9 mouse cellular contexts compared by ENCODE assay signal in genomic region chr7:19118028-19118771, GRCm38 (mm10). TPM values are rescaled to one million over a fixed set of nuclear protein-coding genes. Genes with fewer than 3 reads are reported as not detected.
DNase-seq lines count a peak whose midpoint lies in the region; ATAC-seq and TF ChIP-seq lines count a peak whose summit lies in the region.
"Had no signal": no experiment of that assay in that cellular context is flagged by ENCODE, and none has a peak within 500 bp of the region (broad histone marks: within the 10 kb centered on the region; RNA-seq: fewer than 3 reads in every experiment).

TSS of gene Gm4969 (minus strand) at chr7:19118368.

- peaks cover 23% of the 10 kb centered on the region for H3K4me1 ChIP-seq in heart, embryonic 10.5 days
- 0 out of 2 replicates have a peak, but pooled peaks cover 4% of the 10 kb centered on the region for H3K4me1 ChIP-seq in liver, embryonic 11.5 days (replicated peaks; ENCODE audit: control insufficient read depth, insufficient read depth, low read length)
- peaks cover 7% of the 10 kb centered on the region for H3K4me1 ChIP-seq in thymus, adult 2 months (replicated peaks; ENCODE audit: control insufficient read depth, insufficient read depth, low read length)

- H3K27ac ChIP-seq in heart, embryonic 10.5 days, result peak within 1 kb of the TSS; percentile 78
- no peak within 1 kb of the TSS for H3K27ac ChIP-seq in liver, embryonic 11.5 days (ENCODE audit: low read depth, low read length)
- no peak within 1 kb of the TSS for H3K27ac ChIP-seq in thymus, adult 2 months (ENCODE audit: control insufficient read depth, insufficient read depth, low read length)

- no peaks in the 10 kb centered on the region; the same call in 1 of the 2 replicates for H3K36me3 ChIP-seq in heart, embryonic 10.5 days
- H3K36me3 ChIP-seq in liver, embryonic 11.5 days (ENCODE audit: control insufficient read depth, insufficient read depth, low read length), result no peaks in the 10 kb centered on the region
- H3K36me3 ChIP-seq in thymus, adult 2 months (ENCODE audit: control insufficient read depth, insufficient read depth, low read length), result no peaks in the 10 kb centered on the region

- peak; percentile 55 for DNase-seq in gastrocnemius, postnatal 10 days
- no peak for DNase-seq in gastrocnemius, postnatal 36 days
- peak; percentile 37 to 64 for DNase-seq in cerebellum, postnatal 36 days
- peak; percentile 88 for DNase-seq in heart, embryonic 10.5 days (ENCODE audit: low spot score)
- peak; percentile 67 for DNase-seq in kidney, adult 9 months
- peak; percentile 73 for DNase-seq in liver, embryonic 11.5 days (ENCODE audit: low spot score)
- DNase-seq in naive thymus-derived CD4-positive, alpha-beta T cell, adult 2 months (ENCODE audit: low read depth), result peak; percentile 50
- DNase-seq in thymus, adult 2 months, result peak; percentile 52

- 0 out of 2 replicates have a peak within 1 kb of the TSS, but pooled peaks have one; percentile 43 for H3K9ac ChIP-seq in liver, embryonic 11.5 days (ENCODE audit: low read depth, low read length)

- WGBS in heart, embryonic 10.5 days, result 19% methylated on average over 64 of the region's 64 CpGs
- 19% methylated on average over 64 of the region's 64 CpGs for WGBS in liver, embryonic 11.5 days
- 51% methylated on average over 64 of the region's 64 CpGs for WGBS in thymus, adult 2 months

- intact Hi-C loops in gastrocnemius, postnatal 36 days (cut with DNase I), result loop anchor here (2.0 kb wide), 1 partner anchor 23 kb away; the partner anchor contains the start of gene Six5

- TF ChIP-seq CTCF in thymus, adult 2 months (IDR thresholded peaks at IDR 0.05; ENCODE audit: borderline replicate concordance, control insufficient read depth, extremely low read depth, insufficient read depth, low read length, poor library complexity), result no peak

- H3K9me3 ChIP-seq in heart, embryonic 10.5 days, result no peaks in the 10 kb centered on the region; the same call in 1 of the 2 replicates
- H3K9me3 ChIP-seq in liver, embryonic 11.5 days (ENCODE audit: control insufficient read depth, low read length), result peaks cover 3% of the 10 kb centered on the region; the same call in 1 of the 2 replicates

- TF ChIP-seq POLR2A in thymus, adult 2 months (IDR thresholded peaks at IDR 0.05; ENCODE audit: control insufficient read depth, extremely low read depth, insufficient read depth, low read length, poor library complexity), result no peak

- H3K4me2 ChIP-seq in liver, embryonic 11.5 days, result peak within 1 kb of the TSS; percentile 50

- peak within 1 kb of the TSS; percentile 49 for H3K4me3 ChIP-seq in heart, embryonic 10.5 days
- peak within 1 kb of the TSS; percentile 21; the same call in 1 of the 2 replicates for H3K4me3 ChIP-seq in liver, embryonic 11.5 days (ENCODE audit: low read depth, low read length)
- H3K4me3 ChIP-seq in thymus, adult 2 months (ENCODE audit: control insufficient read depth, insufficient read depth, low read length), result no peak within 1 kb of the TSS

- 0 out of 2 replicates have a peak, but pooled peaks cover 4% of the 10 kb centered on the region for H3K27me3 ChIP-seq in heart, embryonic 10.5 days (ENCODE audit: insufficient read depth, poor library complexity, severe bottlenecking)
- H3K27me3 ChIP-seq in liver, embryonic 11.5 days (replicated peaks; ENCODE audit: control insufficient read depth, insufficient read depth, low read length), result peaks cover 4% of the 10 kb centered on the region; the same call in 1 of the 2 replicates
- H3K27me3 ChIP-seq in thymus, adult 2 months (ENCODE audit: control insufficient read depth, insufficient read depth, low read length), result no peaks in the 10 kb centered on the region

- no peak; the same call in 1 of the 2 replicates for ATAC-seq in liver, embryonic 11.5 days (replicated peaks; ENCODE audit: low FRiP score)

RNA-seq across cellular contexts. Expression of gene Gm4969, which starts in this region (rescaled TPM):
- under 1 TPM in 1 of 2 experiments, not detected in 1; 0.14 TPM for total RNA-seq in gastrocnemius, postnatal 10 days (2021)
- not detected for total RNA-seq in gastrocnemius, postnatal 36 days (2021)
- polyA plus RNA-seq in heart, embryonic 10.5 days (2016; fragmentation: Nextera tagmentation; extraction: Ambion mirVana), result 1.7 and 2.1 TPM in 2 replicates
- polyA plus RNA-seq in liver, embryonic 11.5 days (2014; fragmentation: Nextera tagmentation; extraction: Ambion mirVana), result 1.2 and 1.9 TPM in 2 replicates
- polyA plus RNA-seq in thymus, adult 2 months (2012; rRNA removed), result 0.24 and 0.31 TPM in 2 replicates
- polyA plus RNA-seq: large intestine, adult 2 months had no signal

Comparison
In these comparisons a context has a peak if more than half of its experiments do, and no peak if none do; other contexts are left out.
1. Peak in DNase-seq in gastrocnemius, postnatal 10 days; RNA of the gene not detected or under 1 TPM.
2. Peak in DNase-seq in thymus, adult 2 months; RNA of the gene not detected or under 1 TPM.
3. DNase-seq: peak in cerebellum, postnatal 36 days (2 of 2), heart, embryonic 10.5 days (single experiment), kidney, adult 9 months (single experiment), liver, embryonic 11.5 days (single experiment) and naive thymus-derived CD4-positive, alpha-beta T cell, adult 2 months (single experiment); none in gastrocnemius, postnatal 36 days (0 of 2).